Mouse (Mus musculus): ENCODE results near the gene Gm49325. TPM values are rescaled to one million over a fixed set of nuclear protein-coding genes. Genes with fewer than 3 reads are reported as not detected.

Gm49325 gene
- polyA plus RNA-seq, 1 experiment from 2014 or later = 1.7 TPM

- no peak for DNase-seq (ENCODE audit: low spot score)
These were observed 19.4 kb upstream of the Gm49325 start for GRCm38 (mm10) chr10:77586637-77587036.

GRCm38 (mm10) chr10:77587091-77587775, 18.8 kb upstream of the Gm49325 start:
- DNase-seq (ENCODE audit: low spot score) (no peak), ATAC-seq (no peak)
- Histone ChIP-seq H3K27ac (ENCODE audit: low read depth, low read length) (no peak overlapping the region), H3K9ac (ENCODE audit: low read length) (no peak overlapping the region), H3K4me1 (ENCODE audit: control insufficient read depth, insufficient read depth, low read length) (peaks cover 9% of the 10 kb centered on the region; the same call in 1 of the 2 replicates), H3K27me3 (replicated peaks; ENCODE audit: control insufficient read depth, insufficient read depth, low read length) (no peaks in the 10 kb centered on the region), H3K36me3 (ENCODE audit: control insufficient read depth, insufficient read depth, low read length) (peaks cover 38% of the 10 kb centered on the region), H3K4me2 (ENCODE audit: low read length) (no peak overlapping the region), H3K4me3 (ENCODE audit: low read depth, low read length) (no peak overlapping the region), H3K9me3 (replicated peaks; ENCODE audit: control insufficient read depth, low read length) (no peaks in the 10 kb centered on the region)
- 94% methylated on average over 6 of the region's 6 CpGs for WGBS

More at GRCm38 (mm10) chr10:77586637-77587036, 19.4 kb upstream of the Gm49325 start:
- no peaks in the 10 kb centered on the region for H3K27me3 ChIP-seq (replicated peaks; ENCODE audit: control insufficient read depth, insufficient read depth, low read length)
- H3K27ac ChIP-seq (ENCODE audit: low read depth, low read length) = no peak overlapping the region
- H3K4me2 ChIP-seq (ENCODE audit: low read length) = no peak overlapping the region
- no peak for ATAC-seq
- H3K4me1 ChIP-seq (ENCODE audit: control insufficient read depth, insufficient read depth, low read length) = peaks cover 11% of the 10 kb centered on the region; the same call in 1 of the 2 replicates
- H3K9me3 ChIP-seq (replicated peaks; ENCODE audit: control insufficient read depth, low read length) = no peaks in the 10 kb centered on the region
- H3K36me3 ChIP-seq (ENCODE audit: control insufficient read depth, insufficient read depth, low read length) = peaks cover 32% of the 10 kb centered on the region
- H3K9ac ChIP-seq (ENCODE audit: low read length) = no peak overlapping the region
- H3K4me3 ChIP-seq (ENCODE audit: low read depth, low read length) = no peak overlapping the region
- 99% methylated on average over 3 of the region's 3 CpGs for WGBS

- Histone ChIP-seq H3K4me1 (ENCODE audit: control insufficient read depth, insufficient read depth, low read length) (peaks cover 3% of the 10 kb centered on the region; the same call in 1 of the 2 replicates), H3K36me3 (ENCODE audit: control insufficient read depth, insufficient read depth, low read length) (peaks cover 46% of the 10 kb centered on the region), H3K27ac (ENCODE audit: low read depth, low read length) (no peak overlapping the region), H3K9me3 (replicated peaks; ENCODE audit: control insufficient read depth, low read length) (no peaks in the 10 kb centered on the region), H3K9ac (ENCODE audit: low read length) (no peak overlapping the region; the same call in 1 of the 2 replicates), H3K4me2 (ENCODE audit: low read length) (no peak overlapping the region), H3K4me3 (ENCODE audit: low read depth, low read length) (no peak overlapping the region), H3K27me3 (replicated peaks; ENCODE audit: control insufficient read depth, insufficient read depth, low read length) (no peaks in the 10 kb centered on the region)
- no peak for ATAC-seq
- DNase-seq (ENCODE audit: low spot score) = no peak
- WGBS = 95% methylated on average over 2 of the region's 2 CpGs
These were observed 18.0 kb upstream of the Gm49325 start for GRCm38 (mm10) chr10:77588036-77588435.

- DNase-seq (ENCODE audit: low spot score) = no peak
- Histone ChIP-seq H3K27me3 (replicated peaks; ENCODE audit: control insufficient read depth, insufficient read depth, low read length) (no peaks in the 10 kb centered on the region), H3K36me3 (ENCODE audit: control insufficient read depth, insufficient read depth, low read length) (peaks cover 57% of the 10 kb centered on the region), H3K4me2 (ENCODE audit: low read length) (no peak overlapping the region), H3K4me1 (ENCODE audit: control insufficient read depth, insufficient read depth, low read length) (no peaks in the 10 kb centered on the region), H3K9ac (ENCODE audit: low read length) (no peak overlapping the region), H3K9me3 (replicated peaks; ENCODE audit: control insufficient read depth, low read length) (no peaks in the 10 kb centered on the region), H3K4me3 (ENCODE audit: low read depth, low read length) (no peak overlapping the region), H3K27ac (ENCODE audit: low read depth, low read length) (no peak overlapping the region)
- no peak for ATAC-seq
- WGBS = 89% methylated on average over 7 of the region's 7 CpGs
These were observed 16.9 kb upstream of the Gm49325 start for GRCm38 (mm10) chr10:77589117-77589516.

GRCm38 (mm10) chr10:77589749-77590148, 16.2 kb upstream of the Gm49325 start:
- Histone ChIP-seq H3K9me3 (replicated peaks; ENCODE audit: control insufficient read depth, low read length) (no peaks in the 10 kb centered on the region), H3K27ac (ENCODE audit: low read depth, low read length) (no peak overlapping the region), H3K27me3 (replicated peaks; ENCODE audit: control insufficient read depth, insufficient read depth, low read length) (no peaks in the 10 kb centered on the region), H3K9ac (ENCODE audit: low read length) (no peak overlapping the region), H3K4me2 (ENCODE audit: low read length) (no peak overlapping the region), H3K4me1 (ENCODE audit: control insufficient read depth, insufficient read depth, low read length) (no peaks in the 10 kb centered on the region), H3K4me3 (ENCODE audit: low read depth, low read length) (no peak overlapping the region), H3K36me3 (ENCODE audit: control insufficient read depth, insufficient read depth, low read length) (peaks cover 62% of the 10 kb centered on the region)
- ATAC-seq = no peak
- WGBS = 81% methylated on average over 8 of the region's 8 CpGs
- no peak for DNase-seq (ENCODE audit: low spot score)

- Histone ChIP-seq H3K4me3 (ENCODE audit: low read depth, low read length) (no peak overlapping the region), H3K4me1 (ENCODE audit: control insufficient read depth, insufficient read depth, low read length) (no peaks in the 10 kb centered on the region), H3K9me3 (replicated peaks; ENCODE audit: control insufficient read depth, low read length) (no peaks in the 10 kb centered on the region), H3K4me2 (ENCODE audit: low read length) (no peak overlapping the region), H3K36me3 (ENCODE audit: control insufficient read depth, insufficient read depth, low read length) (peaks cover 70% of the 10 kb centered on the region), H3K9ac (ENCODE audit: low read length) (no peak overlapping the region), H3K27me3 (replicated peaks; ENCODE audit: control insufficient read depth, insufficient read depth, low read length) (no peaks in the 10 kb centered on the region), H3K27ac (ENCODE audit: low read depth, low read length) (no peak overlapping the region)
- ATAC-seq (0 out of 2 replicates have a peak, but pooled peaks have one; percentile 20), DNase-seq (ENCODE audit: low spot score) (peak; percentile 44)
- WGBS = 37% methylated on average over 6 of the region's 6 CpGs
These were observed 15.2 kb upstream of the Gm49325 start for GRCm38 (mm10) chr10:77590812-77591211.

- ATAC-seq = no peak
- H3K4me1 ChIP-seq (ENCODE audit: control insufficient read depth, insufficient read depth, low read length) = no peaks in the 10 kb centered on the region
- H3K36me3 ChIP-seq (ENCODE audit: control insufficient read depth, insufficient read depth, low read length) = peaks cover 74% of the 10 kb centered on the region
- DNase-seq (ENCODE audit: low spot score) = no peak
- 46% methylated on average over 6 of the region's 6 CpGs for WGBS
- H3K9ac ChIP-seq (ENCODE audit: low read length) = no peak overlapping the region
- H3K9me3 ChIP-seq (replicated peaks; ENCODE audit: control insufficient read depth, low read length) = no peaks in the 10 kb centered on the region
- no peak overlapping the region for H3K4me3 ChIP-seq (ENCODE audit: low read depth, low read length)
- H3K4me2 ChIP-seq (ENCODE audit: low read length) = no peak overlapping the region
- no peak overlapping the region for H3K27ac ChIP-seq (ENCODE audit: low read depth, low read length)
- H3K27me3 ChIP-seq (replicated peaks; ENCODE audit: control insufficient read depth, insufficient read depth, low read length) = no peaks in the 10 kb centered on the region
These were observed 14.5 kb upstream of the Gm49325 start for GRCm38 (mm10) chr10:77591546-77591945.

GRCm38 (mm10) chr10:77596060-77596459, 9.9 kb upstream of the Gm49325 start:
- peaks cover 71% of the 10 kb centered on the region for H3K36me3 ChIP-seq (ENCODE audit: control insufficient read depth, insufficient read depth, low read length)
- ATAC-seq (no peak), DNase-seq (ENCODE audit: low spot score) (no peak)

GRCm38 (mm10) chr10:77603021-77603420, 3.0 kb upstream of the Gm49325 start:
- 49% methylated on average over 4 of the region's 4 CpGs for WGBS
- no peak for DNase-seq (ENCODE audit: low spot score)

More at GRCm38 (mm10) chr10:77596060-77596459, 9.9 kb upstream of the Gm49325 start:
- no peak overlapping the region for H3K4me3 ChIP-seq (ENCODE audit: low read depth, low read length)
- H3K4me1 ChIP-seq (ENCODE audit: control insufficient read depth, insufficient read depth, low read length) = no peaks in the 10 kb centered on the region
- 88% methylated on average over 2 of the region's 2 CpGs for WGBS
- no peaks in the 10 kb centered on the region for H3K27me3 ChIP-seq (replicated peaks; ENCODE audit: control insufficient read depth, insufficient read depth, low read length)
- H3K9ac ChIP-seq (ENCODE audit: low read length) = no peak overlapping the region
- no peak overlapping the region for H3K4me2 ChIP-seq (ENCODE audit: low read length)
- H3K27ac ChIP-seq (ENCODE audit: low read depth, low read length) = no peak overlapping the region
- H3K9me3 ChIP-seq (replicated peaks; ENCODE audit: control insufficient read depth, low read length) = no peaks in the 10 kb centered on the region

More at GRCm38 (mm10) chr10:77603021-77603420, 3.0 kb upstream of the Gm49325 start:
- Histone ChIP-seq H3K36me3 (ENCODE audit: control insufficient read depth, insufficient read depth, low read length) (peaks cover 14% of the 10 kb centered on the region), H3K4me2 (ENCODE audit: low read length) (no peak overlapping the region), H3K27ac (ENCODE audit: low read depth, low read length) (no peak overlapping the region), H3K9me3 (replicated peaks; ENCODE audit: control insufficient read depth, low read length) (no peaks in the 10 kb centered on the region), H3K4me3 (ENCODE audit: low read depth, low read length) (no peak overlapping the region), H3K9ac (ENCODE audit: low read length) (no peak overlapping the region), H3K4me1 (ENCODE audit: control insufficient read depth, insufficient read depth, low read length) (peaks cover 12% of the 10 kb centered on the region), H3K27me3 (replicated peaks; ENCODE audit: control insufficient read depth, insufficient read depth, low read length) (no peaks in the 10 kb centered on the region)
- ATAC-seq = no peak
